Comparison of ENCODE assay signal across 16 mouse cellular contexts in genomic region chr1:170086631-170087030, GRCm38 (mm10).
"Had no signal": no experiment of that assay in that cellular context is flagged by ENCODE, and none has a peak within 500 bp of the region (broad histone marks: within the 10 kb centered on the region; RNA-seq: fewer than 3 reads in every experiment).

No protein-coding gene starts in this region.

- H3K4me3 ChIP-seq: intestine, embryonic 15.5 days; layer of hippocampus, adult 2 months; liver, embryonic 13.5 days; midbrain, embryonic 12.5 days; myocyte; neural tube, embryonic 13.5 days; stomach, embryonic 15.5 days had no signal

- H3K9ac ChIP-seq: intestine, embryonic 15.5 days; liver, embryonic 13.5 days; midbrain, embryonic 12.5 days; neural tube, embryonic 13.5 days; stomach, embryonic 15.5 days had no signal

- H3K4me2 ChIP-seq: intestine, embryonic 15.5 days; liver, embryonic 13.5 days; midbrain, embryonic 12.5 days; neural tube, embryonic 13.5 days; stomach, embryonic 15.5 days had no signal

- H3K27ac ChIP-seq: intestine, embryonic 15.5 days; kidney, postnatal 0 days; layer of hippocampus, adult 2 months; liver, embryonic 13.5 days; macrophage; midbrain, embryonic 12.5 days; neural tube, embryonic 13.5 days; stomach, embryonic 15.5 days had no signal

- H3K36me3 ChIP-seq: intestine, embryonic 15.5 days; liver, embryonic 13.5 days; midbrain, embryonic 12.5 days; neural tube, embryonic 13.5 days; stomach, embryonic 15.5 days had no signal

- H3K27me3 ChIP-seq: intestine, embryonic 15.5 days; liver, embryonic 13.5 days; midbrain, embryonic 12.5 days; neural tube, embryonic 13.5 days; stomach, embryonic 15.5 days had no signal

- DNase-seq: layer of hippocampus, adult 9-11 months; liver, embryonic 13.5 days; lung, adult 2 months; retina, postnatal 1 day; right cerebral cortex, postnatal 25 days; spleen, adult 18-20 months; thymus, postnatal 25 days had no signal

- H3K4me1 ChIP-seq: intestine, embryonic 15.5 days; liver, embryonic 13.5 days; midbrain, embryonic 12.5 days; neural tube, embryonic 13.5 days; stomach, embryonic 15.5 days had no signal

- ATAC-seq: intestine, embryonic 15.5 days; midbrain, embryonic 16.5 days had no signal

- H3K9me3 ChIP-seq: intestine, embryonic 15.5 days; liver, embryonic 13.5 days; midbrain, embryonic 12.5 days; neural tube, embryonic 13.5 days; stomach, embryonic 15.5 days had no signal
